Mouse (Mus musculus): ENCODE results near the gene Fbxl17.
A peak's percentile ranks its signal among the peaks of the same experiment; 100 is the strongest.

Gene Fbxl17

GRCm38 (mm10) chr17:63499636-63500155, at the start of gene Fbxl17:
TSS of gene Fbxl17 (minus strand) at chr17:63500017.
- peak; percentile 64 for ATAC-seq (ENCODE audit: low TSS enrichment)

- no peak for ATAC-seq (ENCODE audit: low TSS enrichment)
Measured at GRCm38 (mm10) chr17:63547465-63547864, 47.6 kb upstream of the Fbxl17 start.

GRCm38 (mm10) chr17:63534576-63535265, 34.9 kb upstream of the Fbxl17 start:
- no peak for ATAC-seq (ENCODE audit: low TSS enrichment)

- ATAC-seq (ENCODE audit: low TSS enrichment) = no peak
Measured at GRCm38 (mm10) chr17:63533074-63533836, 33.4 kb upstream of the Fbxl17 start.

- no peak for ATAC-seq (ENCODE audit: low TSS enrichment)
Measured at GRCm38 (mm10) chr17:63529476-63529875, 29.7 kb upstream of the Fbxl17 start.

GRCm38 (mm10) chr17:63520691-63521090, 20.9 kb upstream of the Fbxl17 start:
- ATAC-seq (ENCODE audit: low TSS enrichment) = peak; percentile 87

GRCm38 (mm10) chr17:63510451-63510850, 10.6 kb upstream of the Fbxl17 start:
- no peak for ATAC-seq (ENCODE audit: low TSS enrichment)

GRCm38 (mm10) chr17:63501091-63501490, 1.3 kb upstream of the Fbxl17 start:
- ATAC-seq (ENCODE audit: low TSS enrichment) = no peak

- peak; percentile 77 for ATAC-seq (ENCODE audit: low TSS enrichment)
Measured at GRCm38 (mm10) chr17:63500156-63500834, 478 bp upstream of the Fbxl17 start.

- peak; percentile 8 for ATAC-seq (ENCODE audit: low TSS enrichment)
Measured at GRCm38 (mm10) chr17:63498717-63499635, 841 bp downstream of the Fbxl17 start.

- ATAC-seq (ENCODE audit: low TSS enrichment) = no peak
Measured at GRCm38 (mm10) chr17:63498182-63498716, 1.6 kb downstream of the Fbxl17 start.

GRCm38 (mm10) chr17:63497206-63497731, 2.5 kb downstream of the Fbxl17 start:
- no peak for ATAC-seq (ENCODE audit: low TSS enrichment)

- no peak for ATAC-seq (ENCODE audit: low TSS enrichment)
Measured at GRCm38 (mm10) chr17:63496153-63496552, 3.7 kb downstream of the Fbxl17 start.

- no peak for ATAC-seq (ENCODE audit: low TSS enrichment)
Measured at GRCm38 (mm10) chr17:63493876-63494580, 5.8 kb downstream of the Fbxl17 start.

GRCm38 (mm10) chr17:63493274-63493673, 6.5 kb downstream of the Fbxl17 start:
- ATAC-seq (ENCODE audit: low TSS enrichment) = peak; percentile 84

- ATAC-seq (ENCODE audit: low TSS enrichment) = peak; percentile 14
Measured at GRCm38 (mm10) chr17:63492665-63493273, 7.0 kb downstream of the Fbxl17 start.

GRCm38 (mm10) chr17:63489525-63489924, 10.3 kb downstream of the Fbxl17 start:
- no peak for ATAC-seq (ENCODE audit: low TSS enrichment)

- peak; percentile 96 for ATAC-seq (ENCODE audit: low TSS enrichment)
Measured at GRCm38 (mm10) chr17:63467866-63468265, 32.0 kb downstream of the Fbxl17 start.

- no peak for ATAC-seq (ENCODE audit: low TSS enrichment)
Measured at GRCm38 (mm10) chr17:63465239-63465638, 34.6 kb downstream of the Fbxl17 start.

GRCm38 (mm10) chr17:63462512-63462911, 37.3 kb downstream of the Fbxl17 start:
- ATAC-seq (ENCODE audit: low TSS enrichment) = no peak

Data from frontal cortex, adult (tissue).